Mouse (Mus musculus) stomach, postnatal 0 days (tissue): Measurements from ENCODE around the gene Crb1. TPM values are rescaled to one million over a fixed set of nuclear protein-coding genes. Genes with fewer than 3 reads are reported as not detected.
A peak's percentile ranks its signal among the peaks of the same experiment; 100 is the strongest.
"Not testable (repeated sequence)": the region's sequence is repeated elsewhere in the genome, so short reads cannot be mapped to it uniquely, and the experiment has no call there.

Experiments
- ATAC-seq: fragments of 200-750 bp; cut with Nextera tagmentation; 2 replicates; pipeline ENCODE4 v1.8.0; 2017; ENCODE audit not compliant: low FRiP score, low TSS enrichment
- DNase-seq: peaks from one replicate; pipeline ENCODE4 v3.0.0-alpha.2; 2016; ENCODE audit warnings: low spot score
- H3K27ac ChIP-seq: fragments of 300-500 bp; sonication (generic); replicated peaks from 2 replicates; pipeline ENCODE4 v1.5.1; 2014; ENCODE audit warnings: mild to moderate bottlenecking, control low read depth
- H3K27me3 ChIP-seq: fragments of 300-500 bp; sonication (generic); 2 replicates; pipeline ENCODE4 v1.6.1; 2014; ENCODE audit warnings: low read length; ENCODE audit not compliant: control insufficient read depth, insufficient read depth
- H3K36me3 ChIP-seq: fragments of 300-500 bp; sonication (generic); 2 replicates; pipeline ENCODE4 v1.6.1; 2014; ENCODE audit warnings: low read length, mixed read lengths; ENCODE audit not compliant: control insufficient read depth, insufficient read depth
- H3K4me1 ChIP-seq: fragments of 300-500 bp; sonication (generic); replicated peaks from 2 replicates; pipeline ENCODE4 v1.6.1; 2014; ENCODE audit warnings: antibody characterized with exemption; ENCODE audit not compliant: control insufficient read depth, insufficient read depth
- H3K4me2 ChIP-seq: fragments of 300-500 bp; sonication (generic); replicated peaks from 2 replicates; pipeline ENCODE4 v1.6.1; 2014; ENCODE audit warnings: low read depth, mild to moderate bottlenecking, control low read depth, moderate library complexity
- H3K4me3 ChIP-seq: fragments of 300-500 bp; sonication (generic); 2 replicates; pipeline ENCODE4 v1.5.1; 2014; ENCODE audit warnings: low read depth, low read length, control low read depth
- H3K9ac ChIP-seq: fragments of 300-500 bp; sonication (generic); 2 replicates; pipeline ENCODE4 v1.6.1; 2014; ENCODE audit warnings: mild to moderate bottlenecking, low read length, control low read depth, mixed read lengths
- H3K9me3 ChIP-seq: fragments of 300-500 bp; sonication (generic); 2 replicates; pipeline ENCODE4 v1.6.1; 2016; ENCODE audit warnings: low read length; ENCODE audit not compliant: control insufficient read depth
- CTCF ChIP-seq: IDR thresholded peaks from 2 replicates; pipeline ENCODE4 v1.5.1; 2016; ENCODE audit warnings: antibody characterized with exemption, low read depth, mild to moderate bottlenecking, moderate library complexity
- EP300 ChIP-seq: optimal IDR thresholded peaks from 2 replicates; pipeline ENCODE3; 2016; ENCODE audit warnings: antibody characterized with exemption
- WGBS: fragments of 180-500 bp; shearing (Covaris S2); extraction: QIAGEN DNeasy Blood & Tissue Kit; methylation state at CpG from one replicate; pipeline ENCODE4 v1.1.7; 2014; 5-methylcytosine and 5-hydroxymethylcytosine counted together
- polyA plus RNA-seq: library from polyadenylated mRNA; unstranded; fragments of >200 nt; fragmentation: Nextera tagmentation; extraction: Ambion mirVana; gene quantifications from 2 replicates; pipeline ENCODE4 v1.2.1, GENCODE M21; 2015

Crb1 gene
- polyA plus RNA-seq, 1 experiment from 2014 or later: 0.04 TPM

- H3K36me3 ChIP-seq: no peaks in the 10 kb centered on the region
- H3K27ac ChIP-seq: no peak overlapping the region
- H3K9ac ChIP-seq: no peak overlapping the region
- H3K27me3 ChIP-seq: no peaks in the 10 kb centered on the region
- no peaks in the 10 kb centered on the region for H3K4me1 ChIP-seq
- no peak overlapping the region for H3K4me3 ChIP-seq
- ATAC-seq (no peak), DNase-seq (no peak)
- no peak overlapping the region for H3K4me2 ChIP-seq
- WGBS: 75% methylated on average over 2 of the region's 2 CpGs
- TF ChIP-seq CTCF (no peak), EP300 (no peak)
- H3K9me3 ChIP-seq: no peaks in the 10 kb centered on the region
Observed at GRCm38 (mm10) chr1:139325378-139325777, 51.5 kb downstream of the Crb1 start.

- no peaks in the 10 kb centered on the region for H3K9me3 ChIP-seq
- WGBS: 40% methylated on average over 6 of the region's 6 CpGs
Observed at GRCm38 (mm10) chr1:139319798-139320197, 57.1 kb downstream of the Crb1 start.

GRCm38 (mm10) chr1:139314297-139314874, 62.5 kb downstream of the Crb1 start:
- peak; percentile 56 for TF ChIP-seq CTCF
- TF ChIP-seq EP300: no peak
- Histone ChIP-seq H3K4me3 (no peak overlapping the region), H3K27me3 (no peaks in the 10 kb centered on the region), H3K9ac (no peak overlapping the region), H3K36me3 (no peaks in the 10 kb centered on the region), H3K4me1 (no peaks in the 10 kb centered on the region), H3K27ac (no peak overlapping the region), H3K9me3 (no peaks in the 10 kb centered on the region), H3K4me2 (no peak overlapping the region)
- 77% methylated on average over 4 of the region's 4 CpGs for WGBS
- ATAC-seq (no peak), DNase-seq (no peak)

More at GRCm38 (mm10) chr1:139319798-139320197, 57.1 kb downstream of the Crb1 start:
- Histone ChIP-seq H3K4me1 (no peaks in the 10 kb centered on the region), H3K4me3 (no peak overlapping the region), H3K4me2 (no peak overlapping the region), H3K36me3 (no peaks in the 10 kb centered on the region), H3K27me3 (no peaks in the 10 kb centered on the region), H3K27ac (no peak overlapping the region), H3K9ac (no peak overlapping the region)
- TF ChIP-seq CTCF: no peak
- no peak for TF ChIP-seq EP300
- ATAC-seq (no peak), DNase-seq (no peak)

DNA sequence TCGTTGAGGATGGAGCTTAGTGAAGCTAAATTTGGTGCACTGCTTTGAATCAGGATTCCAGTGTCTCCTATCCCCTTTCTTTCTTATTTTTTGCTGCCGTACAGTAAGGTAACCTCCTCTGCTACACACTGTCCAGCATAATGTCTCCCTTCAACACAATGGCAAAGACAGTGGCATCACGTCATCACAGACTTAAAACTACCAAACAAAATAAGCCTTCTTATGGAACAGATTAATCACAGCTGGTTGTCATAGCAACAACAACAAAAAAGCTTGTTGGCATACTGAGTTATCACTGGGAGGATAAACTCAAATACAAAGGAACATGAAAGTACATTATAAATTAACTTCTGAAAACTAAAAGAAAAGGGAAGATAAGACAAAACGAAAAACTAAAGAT, 68.0 kb downstream of the Crb1 start:
- Histone ChIP-seq H3K4me1 (no peaks in the 10 kb centered on the region), H3K9ac (no peak overlapping the region), H3K36me3 (no peaks in the 10 kb centered on the region), H3K27ac (no peak overlapping the region), H3K27me3 (no peaks in the 10 kb centered on the region), H3K9me3 (no peaks in the 10 kb centered on the region), H3K4me3 (no peak overlapping the region), H3K4me2 (no peak overlapping the region)
- DNase-seq (no peak), ATAC-seq (no peak)
- 52% methylated on average over 4 of the region's 4 CpGs for WGBS
- TF ChIP-seq CTCF (no peak), EP300 (no peak)

DNA sequence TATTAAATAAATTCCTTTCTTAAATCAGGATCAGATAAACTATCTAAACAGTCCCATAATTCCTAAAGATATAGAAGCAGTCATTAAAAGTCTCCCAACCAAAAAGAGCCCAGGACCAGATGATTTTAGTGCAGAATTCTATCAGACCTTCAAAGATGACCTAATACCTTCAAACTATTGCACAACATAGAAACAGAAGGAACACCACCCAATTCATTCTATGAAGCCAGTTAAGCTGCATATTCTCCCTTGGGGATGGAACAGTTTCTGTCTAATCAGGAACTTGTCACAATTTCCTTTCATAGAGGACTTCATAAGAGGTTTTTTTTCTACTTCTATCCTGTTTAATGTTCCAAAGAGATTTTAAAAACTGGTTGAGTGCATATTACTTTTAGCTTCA, 74.4 kb downstream of the Crb1 start:
- H3K27ac ChIP-seq, H3K4me1 ChIP-seq, H3K4me3 ChIP-seq, H3K9ac ChIP-seq, H3K4me2 ChIP-seq, H3K9me3 ChIP-seq, H3K27me3 ChIP-seq, H3K36me3 ChIP-seq, ATAC-seq, DNase-seq: not testable (repeated sequence)

GRCm38 (mm10) chr1:139301830-139302229, 75.1 kb downstream of the Crb1 start:
- no peaks in the 10 kb centered on the region for H3K27me3 ChIP-seq
- no peaks in the 10 kb centered on the region for H3K9me3 ChIP-seq
- TF ChIP-seq CTCF (no peak), EP300 (no peak)
- DNase-seq (no peak), ATAC-seq (no peak)
- no peak overlapping the region for H3K9ac ChIP-seq
- no peak overlapping the region for H3K4me2 ChIP-seq
- no peak overlapping the region for H3K4me3 ChIP-seq
- WGBS: 83% methylated on average over 5 of the region's 5 CpGs
- no peak overlapping the region for H3K27ac ChIP-seq
- no peaks in the 10 kb centered on the region for H3K36me3 ChIP-seq
- no peaks in the 10 kb centered on the region for H3K4me1 ChIP-seq
